Mouse (Mus musculus): Measurements from ENCODE around the gene Pgm2l1.

DNA sequence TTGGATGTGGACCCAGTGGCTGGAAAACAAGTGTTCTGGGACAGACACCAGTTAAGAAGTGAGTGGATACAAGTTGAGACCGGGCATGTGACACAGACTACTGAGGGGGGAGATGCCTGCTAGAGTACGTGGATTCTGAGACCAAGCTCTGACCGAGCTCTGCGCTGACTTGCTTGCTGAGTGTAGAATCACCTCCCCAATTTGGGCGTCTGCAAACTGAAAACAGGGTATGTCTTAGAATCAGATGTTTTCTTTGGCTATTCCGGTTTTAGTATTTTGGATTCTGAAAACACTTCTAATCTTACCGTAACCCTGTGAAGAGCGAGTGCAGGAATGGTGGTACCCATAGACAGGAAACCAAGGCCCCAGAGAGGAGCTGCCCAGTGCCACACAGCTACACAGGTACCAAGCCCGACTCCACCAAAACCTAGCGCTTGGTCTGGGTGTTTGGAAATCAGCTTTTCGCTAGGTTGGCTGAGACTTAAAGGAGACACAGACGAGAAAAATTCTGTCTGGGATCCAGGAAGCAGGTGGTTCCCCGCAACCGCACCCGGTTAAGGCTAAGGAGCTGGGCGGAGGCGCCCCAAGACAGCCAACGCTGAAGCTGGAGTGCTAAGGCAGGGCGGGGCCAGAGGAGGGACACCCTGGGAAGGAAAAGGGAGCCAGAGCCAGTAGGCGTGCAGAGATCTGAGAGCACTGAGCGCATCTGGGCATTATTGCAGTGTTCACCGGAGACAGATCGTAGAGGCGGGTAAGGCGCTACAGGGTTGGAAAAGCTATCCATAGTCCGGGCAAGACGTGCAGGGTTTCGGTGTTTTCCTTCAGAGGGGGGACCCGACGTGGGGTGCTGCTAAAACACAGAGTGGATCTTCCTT lies 48.9 kb upstream of the Pgm2l1 start:
- no peak for TF ChIP-seq CTCF (IDR thresholded peaks at IDR 0.05; ENCODE audit: extremely low read depth, insufficient read depth, low read length)
- no peak for TF ChIP-seq POLR2A (IDR thresholded peaks at IDR 0.05; ENCODE audit: extremely low read depth, insufficient read depth, low read length)

Measured in cortical plate, adult 2 months (tissue).